Mouse (Mus musculus) bone marrow, adult 2 months (tissue): Measurements from ENCODE around the gene Shc2.

Experiments
- CTCF ChIP-seq: fragments of 200-500 bp; IDR thresholded peaks from 2 replicates; pipeline ENCODE4 v1.5.1; 2011; ENCODE audit warnings: low read length, control low read depth; ENCODE audit not compliant: control insufficient read depth, insufficient read depth
- POLR2A ChIP-seq: fragments of 200-500 bp; IDR thresholded peaks from 2 replicates; pipeline ENCODE4 v1.6.1; 2011; ENCODE audit warnings: low read depth, mild to moderate bottlenecking, control low read depth, low read length, borderline replicate concordance; ENCODE audit not compliant: control insufficient read depth

DNA sequence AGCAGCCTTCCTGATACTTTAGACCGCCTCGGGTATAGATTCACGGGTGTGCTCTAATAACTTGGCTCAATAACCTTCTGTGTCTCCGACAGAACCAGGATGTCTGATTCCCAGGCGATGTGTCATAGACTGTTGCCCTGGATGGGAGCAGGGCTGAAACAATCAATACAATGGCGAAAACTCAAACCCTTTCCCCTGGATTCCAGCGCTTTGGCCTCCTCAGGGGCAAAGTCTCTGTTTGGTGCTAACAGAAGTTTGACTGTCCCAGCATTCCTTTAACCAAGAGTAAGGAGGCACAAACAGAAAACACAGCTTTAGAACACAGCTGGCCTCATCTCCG is 42.2 kb downstream of the Shc2 start:
- TF ChIP-seq POLR2A = no peak
- no peak for TF ChIP-seq CTCF
